Mouse (Mus musculus): ENCODE results near the gene Smim22.

The Smim22 gene

GRCm38 (mm10) chr16:5008076-5008475, 988 bp downstream of the Smim22 start:
- DNase-seq (ENCODE audit: low spot score in 2 of 2), result no peak

- no peak for DNase-seq (ENCODE audit: low spot score in 2 of 2)
Measured at GRCm38 (mm10) chr16:5010371-5010935, 3.4 kb downstream of the Smim22 start.

- no peak for DNase-seq (ENCODE audit: low spot score in 2 of 2)
Measured at GRCm38 (mm10) chr16:5011285-5011684, 4.2 kb downstream of the Smim22 start.

- no peak for DNase-seq (ENCODE audit: low spot score in 2 of 2)
Measured at GRCm38 (mm10) chr16:5012036-5013005, 5.2 kb downstream of the Smim22 start.

- DNase-seq (ENCODE audit: low spot score in 2 of 2), result peak; percentile 93 to 98
Measured at GRCm38 (mm10) chr16:5013054-5013838, 6.2 kb downstream of the Smim22 start, which contains the start of gene Rogdi. Rogdi (minus strand) TSS chr16:5013553.

GRCm38 (mm10) chr16:5014578-5014977, 7.5 kb downstream of the Smim22 start:
- DNase-seq (ENCODE audit: low spot score in 2 of 2), result no peak

GRCm38 (mm10) chr16:5024021-5024420, 16.9 kb downstream of the Smim22 start:
- no peak for DNase-seq (ENCODE audit: low spot score in 2 of 2)

- no peak for DNase-seq (ENCODE audit: low spot score in 2 of 2)
Measured at GRCm38 (mm10) chr16:5029847-5030246, 22.8 kb downstream of the Smim22 start.

- no peak for DNase-seq (ENCODE audit: low spot score in 2 of 2)
Measured at GRCm38 (mm10) chr16:5035591-5035990, 28.5 kb downstream of the Smim22 start.

- DNase-seq (ENCODE audit: low spot score in 2 of 2), result no peak
Measured at GRCm38 (mm10) chr16:5036649-5037234, 29.7 kb downstream of the Smim22 start.

- no peak for DNase-seq (ENCODE audit: low spot score in 2 of 2)
Measured at GRCm38 (mm10) chr16:5045322-5045721, 38.2 kb downstream of the Smim22 start.

GRCm38 (mm10) chr16:5049182-5049773, 42.2 kb downstream of the Smim22 start:
- no peak for DNase-seq (ENCODE audit: low spot score in 2 of 2)

- DNase-seq (ENCODE audit: low spot score in 2 of 2), result peak; percentile 95 to 99
Measured at GRCm38 (mm10) chr16:5049774-5050234, 42.7 kb downstream of the Smim22 start, which contains the start of the genes Glyr1 and Ubn1. Glyr1 (minus strand) TSS chr16:5049863. Ubn1 (plus strand) TSS chr16:5050057.

GRCm38 (mm10) chr16:5050251-5051110, 43.4 kb downstream of the Smim22 start:
- DNase-seq (ENCODE audit: low spot score in 2 of 2), result peak; percentile 69 to 79
